Mouse (Mus musculus): Measurements from ENCODE around the gene Pex14. TPM values are rescaled to one million over a fixed set of nuclear protein-coding genes. Genes with fewer than 3 reads are reported as not detected.

Gene Pex14
- total RNA-seq, 2 experiments from 2014 or later = 0.91 to 5.4 TPM

Other genes starting within 250 kb of the Pex14 start
- 1.8 and 10.5 TPM in 2 replicates for gene Dffa, start 4.3 kb upstream of the Pex14 start, total RNA-seq (2015; ENCODE audit: low replicate concordance)
- gene Dffa, start 4.3 kb upstream of the Pex14 start, total RNA-seq (2017; ENCODE audit: low replicate concordance) = 3.0 and 4.2 TPM in 2 replicates
- not detected in 2 replicates for gene Cort, start 26.9 kb upstream of the Pex14 start, total RNA-seq (2015; ENCODE audit: low replicate concordance)
- not detected in 2 replicates for gene Cort, start 26.9 kb upstream of the Pex14 start, total RNA-seq (2017; ENCODE audit: low replicate concordance)
- gene Cenps, start 37.8 kb upstream of the Pex14 start, total RNA-seq (2015; ENCODE audit: low replicate concordance) = 6.1 and 9.6 TPM in 2 replicates
- gene Cenps, start 37.8 kb upstream of the Pex14 start, total RNA-seq (2017; ENCODE audit: low replicate concordance) = 6.9 and 44.3 TPM in 2 replicates
- gene Pgd, start 66.9 kb upstream of the Pex14 start, total RNA-seq (2015; ENCODE audit: low replicate concordance) = 32.1 and 45.7 TPM in 2 replicates
- gene Pgd, start 66.9 kb upstream of the Pex14 start, total RNA-seq (2017; ENCODE audit: low replicate concordance) = 17.5 and 20.0 TPM in 2 replicates
- 4.6 and 5.4 TPM in 2 replicates for gene Kif1b, start 207.8 kb upstream of the Pex14 start, total RNA-seq (2015; ENCODE audit: low replicate concordance)
- gene Kif1b, start 207.8 kb upstream of the Pex14 start, total RNA-seq (2017; ENCODE audit: low replicate concordance) = 7.4 and 8.0 TPM in 2 replicates